Mouse (Mus musculus): ENCODE data around the gene Slc2a4. TPM values are rescaled to one million over a fixed set of nuclear protein-coding genes. Genes with fewer than 3 reads are reported as not detected.
"Not testable (repeated sequence)": the region's sequence is repeated elsewhere in the genome, so short reads cannot be mapped to it uniquely, and the experiment has no call there.

Gene Slc2a4
- polyA plus RNA-seq, 1 experiment: 14.1 TPM

GRCm38 (mm10) chr11:69961841-69962240 is 13.9 kb upstream of the Slc2a4 start:
- no peak for TF ChIP-seq TCF12 (IDR thresholded peaks at IDR 0.05; ENCODE audit: insufficient read depth, poor library complexity, severe bottlenecking)
- TF ChIP-seq SRF (IDR thresholded peaks at IDR 0.05; ENCODE audit: control insufficient read depth, insufficient read length, low read depth): no peak
- TF ChIP-seq POLR2AphosphoS2 (IDR thresholded peaks at IDR 0.05; ENCODE audit: insufficient read length, low read depth): no peak
- no peak for TF ChIP-seq E2F4 (IDR thresholded peaks at IDR 0.05; ENCODE audit: insufficient read depth)
- no peak for TF ChIP-seq MYOD1 (IDR thresholded peaks at IDR 0.05; ENCODE audit: control insufficient read depth in 1 of 3, insufficient read length in 2 of 3, low read depth in 2 of 3)
- TF ChIP-seq REST (IDR thresholded peaks at IDR 0.05; ENCODE audit: insufficient read depth, insufficient read length): no peak
- Histone ChIP-seq H3ac (ENCODE audit: control insufficient read depth, insufficient read length) (no peak overlapping the region), H3K4me3 (no peak overlapping the region), H3K79me2 (ENCODE audit: control insufficient read depth, insufficient read depth) (no peaks in the 10 kb centered on the region), H3K36me3 (ENCODE audit: control insufficient read depth, insufficient read depth) (no peaks in the 10 kb centered on the region), H3K27me3 (ENCODE audit: control insufficient read depth, insufficient read depth, insufficient read length) (peaks cover 36% of the 10 kb centered on the region), H3K4me2 (ENCODE audit: low read depth) (no peak overlapping the region)

GRCm38 (mm10) chr11:69960616-69961015 is 12.6 kb upstream of the Slc2a4 start:
- no peak overlapping the region for H3ac ChIP-seq (ENCODE audit: control insufficient read depth, insufficient read length)
- no peaks in the 10 kb centered on the region for H3K36me3 ChIP-seq (ENCODE audit: control insufficient read depth, insufficient read depth)
- H3K4me2 ChIP-seq (ENCODE audit: low read depth): no peak overlapping the region
- TF ChIP-seq MYOD1 (IDR thresholded peaks at IDR 0.05; ENCODE audit: control insufficient read depth in 1 of 3, insufficient read length in 2 of 3, low read depth in 2 of 3): no peak
- no peak for TF ChIP-seq CEBPB (IDR thresholded peaks at IDR 0.05; ENCODE audit: insufficient read depth, poor library complexity, severe bottlenecking)
- no peak for TF ChIP-seq SRF (IDR thresholded peaks at IDR 0.05; ENCODE audit: control insufficient read depth, insufficient read length, low read depth)
- no peak for TF ChIP-seq MAX (IDR thresholded peaks at IDR 0.05; ENCODE audit: low read depth)
- TF ChIP-seq E2F4 (IDR thresholded peaks at IDR 0.05; ENCODE audit: insufficient read depth): no peak
- TF ChIP-seq TCF12 (IDR thresholded peaks at IDR 0.05; ENCODE audit: insufficient read depth, poor library complexity, severe bottlenecking): no peak
- no peak for TF ChIP-seq TCF3 (IDR thresholded peaks at IDR 0.05; ENCODE audit: insufficient read length, low read depth)
- no peak for TF ChIP-seq REST (IDR thresholded peaks at IDR 0.05; ENCODE audit: insufficient read depth, insufficient read length)
- no peak for TF ChIP-seq USF1 (IDR thresholded peaks at IDR 0.05; ENCODE audit: low read depth)
- peaks cover 28% of the 10 kb centered on the region for H3K27me3 ChIP-seq (ENCODE audit: control insufficient read depth, insufficient read depth, insufficient read length)
- no peaks in the 10 kb centered on the region for H3K79me2 ChIP-seq (ENCODE audit: control insufficient read depth, insufficient read depth)
- no peak overlapping the region for H3K4me3 ChIP-seq

GRCm38 (mm10) chr11:69956218-69956617 is 8.2 kb upstream of the Slc2a4 start:
- no peak overlapping the region for H3K4me3 ChIP-seq
- H3K79me2 ChIP-seq (ENCODE audit: control insufficient read depth, insufficient read depth): no peaks in the 10 kb centered on the region
- H3K36me3 ChIP-seq (ENCODE audit: control insufficient read depth, insufficient read depth): no peaks in the 10 kb centered on the region
- H3K4me2 ChIP-seq (ENCODE audit: low read depth): no peak overlapping the region
- no peak for TF ChIP-seq E2F4 (IDR thresholded peaks at IDR 0.05; ENCODE audit: insufficient read depth)
- no peak for TF ChIP-seq TCF12 (IDR thresholded peaks at IDR 0.05; ENCODE audit: insufficient read depth, poor library complexity, severe bottlenecking)
- no peak for TF ChIP-seq MYOG (IDR thresholded peaks at IDR 0.05; ENCODE audit: control insufficient read depth in 1 of 3, insufficient read depth in 1 of 3, insufficient read length in 2 of 3, low read depth in 2 of 3)
- TF ChIP-seq REST (IDR thresholded peaks at IDR 0.05; ENCODE audit: insufficient read depth, insufficient read length): no peak
- TF ChIP-seq POLR2A (IDR thresholded peaks at IDR 0.05; ENCODE audit: insufficient read length, low read depth): no peak
- TF ChIP-seq POLR2AphosphoS2 (IDR thresholded peaks at IDR 0.05; ENCODE audit: insufficient read length, low read depth): no peak
- no peak for TF ChIP-seq SRF (IDR thresholded peaks at IDR 0.05; ENCODE audit: control insufficient read depth, insufficient read length, low read depth)
- no peak for TF ChIP-seq USF1 (IDR thresholded peaks at IDR 0.05; ENCODE audit: low read depth)
- no peak for TF ChIP-seq CEBPB (IDR thresholded peaks at IDR 0.05; ENCODE audit: insufficient read depth, poor library complexity, severe bottlenecking)
- peaks cover 11% of the 10 kb centered on the region for H3K27me3 ChIP-seq (ENCODE audit: control insufficient read depth, insufficient read depth, insufficient read length)
- no peak overlapping the region for H3ac ChIP-seq (ENCODE audit: control insufficient read depth, insufficient read length)

- peaks cover 11% of the 10 kb centered on the region for H3K27me3 ChIP-seq (ENCODE audit: control insufficient read depth, insufficient read depth, insufficient read length)
- H3K4me2 ChIP-seq (ENCODE audit: low read depth); H3ac ChIP-seq (ENCODE audit: control insufficient read depth, insufficient read length); H3K4me3 ChIP-seq; H3K79me2 ChIP-seq (ENCODE audit: control insufficient read depth, insufficient read depth); H3K36me3 ChIP-seq (ENCODE audit: control insufficient read depth, insufficient read depth): not testable (repeated sequence)
These were observed 7.6 kb upstream of the Slc2a4 start for GRCm38 (mm10) chr11:69955618-69956017.

- no peak for TF ChIP-seq REST (IDR thresholded peaks at IDR 0.05; ENCODE audit: insufficient read depth, insufficient read length)
- TF ChIP-seq POLR2A (IDR thresholded peaks at IDR 0.05; ENCODE audit: insufficient read length, low read depth): no peak
- no peak for TF ChIP-seq SRF (IDR thresholded peaks at IDR 0.05; ENCODE audit: control insufficient read depth, insufficient read length, low read depth)
- TF ChIP-seq USF1 (IDR thresholded peaks at IDR 0.05; ENCODE audit: low read depth): no peak
- Histone ChIP-seq H3K27me3 (ENCODE audit: control insufficient read depth, insufficient read depth, insufficient read length) (peaks cover 11% of the 10 kb centered on the region), H3K4me2 (ENCODE audit: low read depth) (no peak overlapping the region), H3K4me3 (no peak overlapping the region), H3K36me3 (ENCODE audit: control insufficient read depth, insufficient read depth) (no peaks in the 10 kb centered on the region), H3ac (ENCODE audit: control insufficient read depth, insufficient read length) (no peak overlapping the region), H3K79me2 (ENCODE audit: control insufficient read depth, insufficient read depth) (no peaks in the 10 kb centered on the region)
These were observed 5.4 kb upstream of the Slc2a4 start for GRCm38 (mm10) chr11:69953267-69953915.
